Mouse (Mus musculus) kidney, adult 2 months (tissue): ENCODE results near the gene Traf1.

Experiments
- CTCF ChIP-seq: fragments of 200-500 bp; conservative IDR thresholded peaks from 2 replicates; pipeline ENCODE4 v1.5.1; 2011; ENCODE audit warnings: low read depth, mild to moderate bottlenecking, control low read depth, low read length, moderate library complexity, mixed read lengths; ENCODE audit not compliant: insufficient read depth, insufficient read length
- POLR2A ChIP-seq: fragments of 200-500 bp; IDR thresholded peaks from one replicate; pipeline ENCODE4 v1.6.1; 2011; ENCODE audit warnings: low read depth, low read length, control low read depth

- TF ChIP-seq CTCF (no peak), POLR2A (no peak)
Measured at GRCm38 (mm10) chr2:34899682-34900081, 61.9 kb downstream of the Traf1 start.
